Mouse (Mus musculus) urinary bladder, postnatal 14 days (tissue): Measurements from ENCODE around the gene Grip2.

Experiments
- DNase-seq: peaks from one replicate; pipeline ENCODE4 v3.0.0; 2021; ENCODE audit warnings: low spot score

Grip2 gene

GRCm38 (mm10) chr6:91827016-91827570, at the start of gene Grip2:
Gene Grip2, minus strand, starts transcription at chr6:91827250.
- DNase-seq, result no peak

GRCm38 (mm10) chr6:91872781-91873180, 45.7 kb upstream of the Grip2 start:
- no peak for DNase-seq

GRCm38 (mm10) chr6:91868091-91868490, 41.0 kb upstream of the Grip2 start:
- no peak for DNase-seq

GRCm38 (mm10) chr6:91865601-91866000, 38.6 kb upstream of the Grip2 start:
- no peak for DNase-seq

GRCm38 (mm10) chr6:91864595-91864994, 37.5 kb upstream of the Grip2 start:
- no peak for DNase-seq

GRCm38 (mm10) chr6:91862848-91863247, 35.8 kb upstream of the Grip2 start:
- no peak for DNase-seq

- no peak for DNase-seq
These were observed 31.3 kb upstream of the Grip2 start for GRCm38 (mm10) chr6:91858339-91858738.

- no peak for DNase-seq
These were observed 25.5 kb upstream of the Grip2 start for GRCm38 (mm10) chr6:91852550-91852949.

- no peak for DNase-seq
These were observed 16.6 kb upstream of the Grip2 start for GRCm38 (mm10) chr6:91843628-91844153.

- no peak for DNase-seq
These were observed 16.0 kb upstream of the Grip2 start for GRCm38 (mm10) chr6:91842897-91843627.

- peak; percentile 66 for DNase-seq
These were observed 12.2 kb upstream of the Grip2 start for GRCm38 (mm10) chr6:91839010-91839871.

GRCm38 (mm10) chr6:91832863-91833440, 5.9 kb upstream of the Grip2 start:
- DNase-seq, result no peak

GRCm38 (mm10) chr6:91827926-91828325, 876 bp upstream of the Grip2 start:
- no peak for DNase-seq

- DNase-seq, result no peak
These were observed 8.8 kb downstream of the Grip2 start for GRCm38 (mm10) chr6:91818271-91818670.

- no peak for DNase-seq
These were observed 11.1 kb downstream of the Grip2 start for GRCm38 (mm10) chr6:91815976-91816375.

- DNase-seq, result no peak
These were observed 13.4 kb downstream of the Grip2 start for GRCm38 (mm10) chr6:91813611-91814010.

- no peak for DNase-seq
These were observed 17.0 kb downstream of the Grip2 start for GRCm38 (mm10) chr6:91810007-91810406.

- no peak for DNase-seq
These were observed 19.0 kb downstream of the Grip2 start for GRCm38 (mm10) chr6:91808022-91808421.

GRCm38 (mm10) chr6:91807169-91807568, 19.9 kb downstream of the Grip2 start:
- no peak for DNase-seq

- DNase-seq, result no peak
These were observed 22.9 kb downstream of the Grip2 start for GRCm38 (mm10) chr6:91804177-91804576.

GRCm38 (mm10) chr6:91798496-91798895, 28.6 kb downstream of the Grip2 start:
- no peak for DNase-seq

GRCm38 (mm10) chr6:91796736-91797135, 30.3 kb downstream of the Grip2 start:
- DNase-seq, result no peak
